Mouse (Mus musculus) testis, postnatal 10 days (tissue): ENCODE results near the gene Rbm19.

ENCODE experiments used
- DNase-seq: peaks from one replicate; pipeline ENCODE4 v3.0.0; 2021; ENCODE audit warnings: low spot score

The Rbm19 gene

DNA sequence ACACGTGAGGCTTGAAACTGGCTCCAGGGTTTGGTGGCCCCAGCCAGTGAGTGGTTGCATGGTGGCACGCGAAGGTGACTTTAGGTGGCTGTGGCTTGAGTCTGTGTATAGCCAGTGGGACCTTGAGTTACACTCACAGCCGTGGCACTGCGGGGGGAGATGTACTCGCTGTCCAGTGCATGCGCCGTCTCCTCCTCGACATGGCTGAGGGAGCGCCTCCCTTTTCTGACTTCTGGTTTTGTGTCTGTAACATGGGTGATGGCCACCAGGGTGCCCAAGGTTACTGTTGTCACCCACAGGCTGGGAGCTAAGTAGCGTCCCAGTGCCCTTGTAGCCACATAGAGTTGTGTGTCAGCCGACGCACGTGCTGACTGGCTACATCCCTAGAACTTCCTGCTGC lies 19.1 kb downstream of the Rbm19 start:
- DNase-seq: no peak

DNA sequence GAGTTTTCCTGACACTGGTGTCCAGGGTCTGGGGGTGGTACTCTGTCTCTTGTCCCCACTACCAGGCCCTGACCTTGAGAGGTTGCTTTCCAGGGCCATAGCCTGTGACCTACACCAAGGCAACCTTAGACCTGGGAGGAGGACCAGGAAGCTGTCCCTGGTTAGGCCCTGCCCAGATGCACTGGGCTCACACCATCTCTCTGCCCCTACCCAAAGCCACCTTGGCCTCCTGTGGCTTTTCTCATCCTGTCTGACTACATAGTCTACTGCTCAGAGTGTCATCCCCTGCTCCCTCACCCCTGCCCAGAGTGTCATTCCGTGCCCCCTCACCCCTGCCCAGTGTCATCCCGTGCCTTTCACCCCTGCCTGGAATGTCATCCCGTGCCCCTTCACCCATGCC lies 19.6 kb downstream of the Rbm19 start:
- no peak for DNase-seq

DNA sequence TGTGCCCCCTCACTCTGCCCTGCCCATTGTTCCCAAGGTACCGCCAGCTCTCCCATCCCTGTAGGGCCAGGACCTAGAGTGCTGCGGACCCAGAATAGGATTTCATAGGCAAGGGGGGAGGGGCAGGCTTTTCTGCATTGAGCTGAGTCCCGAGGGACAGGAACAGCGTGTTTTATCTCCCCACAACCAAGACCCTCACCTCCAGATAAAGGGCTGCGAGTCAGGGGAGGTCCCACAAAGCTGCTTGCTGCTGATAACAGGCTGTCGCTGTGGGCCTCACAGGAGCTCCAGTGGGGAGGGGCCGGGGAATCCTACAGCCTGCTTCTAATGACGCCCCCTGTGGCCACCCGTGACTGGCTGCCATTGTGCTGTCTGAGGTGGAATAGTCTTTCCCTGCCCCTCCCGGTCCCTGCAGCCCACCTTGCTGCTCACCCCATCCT lies 20.0 kb downstream of the Rbm19 start:
- no peak for DNase-seq

DNA sequence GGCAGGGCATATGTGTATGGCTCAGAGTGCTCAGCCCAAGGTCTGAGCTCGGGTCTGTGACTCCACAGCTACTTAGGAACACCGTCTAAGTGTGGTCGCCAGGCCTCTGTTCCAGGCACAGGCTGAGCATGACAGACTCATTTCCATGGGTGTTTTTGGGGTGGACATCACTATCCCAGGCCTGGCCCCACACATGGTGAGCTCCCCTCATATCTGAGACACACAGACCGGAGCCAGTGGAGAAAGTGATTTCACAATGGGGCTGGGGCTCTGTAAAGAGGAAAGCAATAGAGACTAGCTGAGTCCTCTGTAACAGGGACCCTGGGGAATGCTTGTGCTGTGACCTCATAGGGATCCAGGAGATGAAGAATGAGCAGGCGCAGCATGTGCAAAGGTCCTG lies 20.8 kb downstream of the Rbm19 start:
- no peak for DNase-seq

DNA sequence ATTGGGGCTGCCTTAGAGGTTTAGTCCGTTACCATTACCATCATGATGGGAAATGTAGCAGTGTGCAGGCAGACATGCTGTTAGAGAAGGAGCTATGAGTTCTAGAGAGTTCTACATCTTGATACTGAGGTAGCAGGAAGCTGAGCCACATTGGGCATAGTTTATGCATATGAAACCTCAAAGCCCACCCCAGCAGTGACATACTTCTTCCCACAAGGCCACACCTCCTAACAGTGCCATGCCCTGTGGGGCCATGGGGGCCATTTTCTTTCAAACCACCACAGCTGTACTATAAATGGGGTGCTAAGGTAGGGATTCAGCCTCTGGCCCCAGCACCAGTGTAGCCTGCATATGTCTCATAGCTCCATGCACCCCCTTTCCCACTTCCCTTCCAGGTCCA lies 21.6 kb downstream of the Rbm19 start:
- no peak for DNase-seq

DNA sequence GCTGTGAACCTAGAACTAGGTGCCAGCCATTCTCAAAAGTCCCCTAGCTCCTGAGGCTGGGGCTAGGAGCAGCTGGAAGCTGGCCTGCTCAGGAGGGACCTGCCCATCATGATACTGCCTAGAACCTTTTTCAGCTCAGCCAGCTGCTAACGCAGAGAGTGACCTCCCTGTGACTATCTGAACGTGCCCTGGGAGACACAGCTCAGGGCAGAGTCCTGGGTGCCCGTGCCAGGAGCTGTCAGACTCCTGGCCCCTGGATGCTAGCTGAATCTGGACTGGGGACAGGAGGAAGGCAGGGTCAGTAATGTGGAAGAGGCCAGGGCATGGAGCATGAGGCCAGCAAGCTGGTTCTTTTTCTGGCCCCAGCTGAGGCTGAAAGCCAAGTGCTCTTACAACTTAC lies 22.1 kb downstream of the Rbm19 start:
- DNase-seq: no peak

DNA sequence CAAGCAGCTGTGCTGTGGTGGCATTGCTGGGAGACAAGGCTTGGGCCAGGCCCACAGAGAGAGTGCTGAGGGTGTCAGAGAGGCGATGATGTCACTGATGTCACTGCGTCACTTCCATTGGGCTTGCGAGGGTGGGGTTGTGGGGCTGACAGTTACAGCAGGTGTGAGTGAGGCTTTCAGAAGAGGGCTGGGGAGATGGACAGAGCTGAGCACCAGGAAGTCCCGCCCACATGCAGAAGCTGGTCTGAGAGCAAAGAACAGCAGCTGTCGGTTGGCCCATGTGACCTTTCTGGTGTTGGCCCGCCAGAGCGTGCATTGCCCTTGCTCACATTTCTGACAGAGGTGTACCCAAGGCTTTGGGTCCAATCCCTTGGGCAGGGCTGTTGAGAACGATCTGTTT lies 23.0 kb downstream of the Rbm19 start:
- DNase-seq: no peak

DNA sequence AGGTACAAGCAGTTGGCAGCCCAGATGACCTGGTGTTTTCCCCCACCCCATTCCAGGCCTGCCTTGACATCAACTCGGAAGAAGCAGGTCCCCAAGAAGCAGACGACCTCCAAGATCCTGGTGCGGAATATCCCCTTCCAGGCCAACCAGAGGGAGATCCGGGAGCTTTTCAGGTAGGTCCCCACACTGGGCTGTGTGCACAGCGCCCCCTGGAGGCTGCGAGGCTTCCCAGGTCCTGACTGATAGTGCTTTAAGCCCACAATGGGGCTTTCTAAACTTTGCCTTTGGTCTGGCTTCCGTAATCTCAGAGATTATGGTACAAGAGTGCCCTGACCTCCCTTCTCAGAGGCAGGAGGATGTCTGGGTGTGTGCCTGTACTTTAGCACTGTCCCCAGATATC lies 27.7 kb downstream of the Rbm19 start:
- peak; percentile 78 for DNase-seq

DNA sequence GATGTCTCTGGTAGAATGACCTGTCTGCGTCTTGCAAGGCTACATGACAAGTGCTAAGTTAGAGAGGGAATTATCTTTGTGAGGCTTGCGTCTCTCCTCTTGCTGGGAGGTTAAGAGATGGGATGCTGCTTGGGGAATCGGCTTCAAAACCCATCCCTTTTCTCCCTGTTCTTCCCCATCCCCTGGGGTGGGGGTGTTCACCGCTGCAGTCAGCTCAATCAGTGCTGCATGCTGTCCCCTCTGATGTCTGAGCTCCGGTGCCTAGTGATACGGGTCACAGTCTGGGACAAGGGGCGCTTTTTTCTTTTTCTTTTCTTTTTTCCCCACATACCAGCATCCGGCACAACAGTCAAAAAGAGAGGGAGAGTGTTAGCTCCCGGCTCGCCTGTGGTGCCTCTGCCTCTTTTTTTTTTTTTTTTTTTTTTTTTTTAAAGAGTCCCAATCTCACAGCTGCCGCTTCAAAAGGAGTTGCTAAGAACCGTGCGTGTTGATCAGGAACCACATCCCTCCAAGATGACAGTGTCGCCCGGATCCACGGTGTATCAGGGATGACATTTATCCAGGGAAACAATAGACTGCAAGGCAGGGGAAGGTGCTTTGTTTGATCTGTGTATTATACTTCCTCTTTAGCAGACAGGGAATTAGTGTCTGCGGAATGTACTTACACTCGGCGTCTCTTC lies 29.2 kb downstream of the Rbm19 start:
- no peak for DNase-seq

DNA sequence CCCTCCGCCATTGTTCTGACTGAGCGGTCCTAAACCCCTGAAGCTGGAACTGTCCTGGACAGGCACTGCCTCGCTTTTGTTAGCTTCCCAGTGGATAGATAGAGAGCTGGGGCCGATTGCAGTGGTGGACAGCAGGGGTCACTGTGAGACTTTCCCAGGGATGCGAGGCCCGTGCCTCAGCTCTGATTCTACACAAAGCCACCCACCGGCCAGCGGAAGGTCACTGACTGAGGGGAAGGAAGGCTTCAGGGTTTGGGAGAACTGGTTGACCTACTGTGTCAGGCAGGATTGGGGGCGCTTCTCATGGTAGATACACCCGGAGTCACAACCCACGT lies 29.8 kb downstream of the Rbm19 start:
- peak; percentile 78 for DNase-seq

DNA sequence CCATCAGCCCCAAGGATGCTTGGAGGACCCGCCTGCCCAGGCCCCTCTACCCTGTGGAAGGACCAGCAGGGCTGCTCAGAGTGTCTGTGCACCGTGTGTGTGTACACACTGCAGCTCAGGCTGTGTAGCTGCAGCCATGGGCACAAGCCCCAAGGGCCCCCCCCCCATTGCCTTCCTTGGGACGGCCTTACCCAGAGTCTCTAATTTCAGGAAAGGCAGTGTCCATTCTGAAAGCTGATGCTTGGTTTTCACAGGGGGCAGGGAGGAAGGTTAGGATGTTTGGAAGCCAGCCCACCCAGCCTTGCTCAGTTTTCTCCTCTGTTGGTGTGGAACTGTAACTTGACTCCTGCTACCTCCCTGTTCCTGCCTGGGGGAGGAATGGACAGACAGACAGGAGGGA lies 30.6 kb downstream of the Rbm19 start:
- DNase-seq: no peak

DNA sequence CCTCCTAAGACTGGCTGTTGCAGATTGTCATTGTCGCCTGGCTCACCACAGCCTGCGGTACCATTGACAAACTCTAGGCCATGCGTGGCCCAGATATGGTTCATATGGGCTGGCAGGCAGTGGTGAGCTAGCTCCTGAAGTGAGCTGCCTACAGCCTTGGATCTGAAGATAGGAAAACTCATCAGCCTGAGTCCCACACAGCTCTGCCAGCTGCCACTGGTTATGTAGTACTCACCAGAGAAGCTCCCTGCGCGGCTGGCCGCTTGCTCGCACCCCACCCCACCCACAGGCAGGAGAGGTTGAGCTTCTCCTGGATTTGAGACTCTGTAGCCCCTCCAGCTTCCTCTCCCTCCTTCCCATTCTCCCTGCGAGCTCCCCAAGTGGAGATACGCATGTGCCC lies 32.0 kb downstream of the Rbm19 start:
- no peak for DNase-seq

DNA sequence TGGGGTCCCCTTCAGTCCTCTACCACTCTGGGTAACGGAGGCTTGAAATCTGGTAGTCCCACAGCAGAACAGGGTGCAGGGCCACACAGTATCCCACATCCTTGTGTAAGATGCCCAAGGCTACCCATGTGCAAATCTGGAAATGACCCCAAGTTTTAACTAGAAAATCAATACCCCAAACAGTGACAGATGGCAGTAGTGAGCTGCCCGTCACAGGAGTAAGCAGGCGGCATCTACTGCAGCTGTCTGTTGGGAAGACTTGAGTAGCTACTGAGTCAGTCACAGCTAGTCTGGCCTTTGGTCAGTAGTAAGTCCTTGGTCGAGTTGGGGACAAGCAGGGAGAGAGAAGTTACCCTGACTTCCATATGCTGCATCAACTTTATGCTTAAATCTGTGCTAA lies 34.9 kb downstream of the Rbm19 start:
- no peak for DNase-seq

DNA sequence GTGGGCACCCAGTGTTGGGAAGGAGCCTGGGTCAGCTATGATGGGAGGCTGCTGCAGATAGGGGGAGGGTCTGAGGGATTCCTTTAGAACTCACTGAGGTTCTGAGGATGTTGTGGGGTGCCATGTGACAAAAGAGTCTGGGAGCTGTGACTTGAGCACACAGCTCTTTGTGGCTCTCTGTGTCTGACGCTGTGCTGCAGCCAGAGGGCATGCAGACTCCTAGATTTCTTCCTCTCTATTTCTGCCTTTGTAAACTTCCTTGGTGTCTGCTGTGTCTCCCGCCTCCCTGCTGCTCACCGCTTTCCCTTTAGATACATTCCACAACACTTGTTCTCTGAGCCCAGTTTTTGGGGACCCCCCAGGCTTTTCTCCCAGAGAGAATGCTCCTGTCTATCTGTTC lies 36.9 kb downstream of the Rbm19 start:
- no peak for DNase-seq

DNA sequence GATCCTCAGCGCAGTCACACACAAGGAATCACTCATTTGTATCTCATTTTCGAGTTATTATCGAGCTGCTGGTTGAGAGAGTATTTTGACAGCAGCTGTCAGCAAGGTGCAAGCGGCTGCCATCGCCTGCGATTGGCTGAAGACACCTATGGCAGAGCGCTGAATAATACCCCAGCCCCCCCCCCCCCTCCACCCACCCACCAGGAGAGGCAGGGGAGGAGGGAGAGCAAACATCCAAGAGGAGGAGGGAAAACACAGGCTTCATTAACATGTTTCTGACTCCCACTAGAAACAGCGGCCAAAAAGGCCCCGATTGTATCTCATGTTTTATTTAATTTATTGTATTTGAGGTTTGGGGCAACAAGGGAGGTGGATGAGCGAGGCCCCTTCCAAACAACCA lies 39.4 kb downstream of the Rbm19 start:
- no peak for DNase-seq

DNA sequence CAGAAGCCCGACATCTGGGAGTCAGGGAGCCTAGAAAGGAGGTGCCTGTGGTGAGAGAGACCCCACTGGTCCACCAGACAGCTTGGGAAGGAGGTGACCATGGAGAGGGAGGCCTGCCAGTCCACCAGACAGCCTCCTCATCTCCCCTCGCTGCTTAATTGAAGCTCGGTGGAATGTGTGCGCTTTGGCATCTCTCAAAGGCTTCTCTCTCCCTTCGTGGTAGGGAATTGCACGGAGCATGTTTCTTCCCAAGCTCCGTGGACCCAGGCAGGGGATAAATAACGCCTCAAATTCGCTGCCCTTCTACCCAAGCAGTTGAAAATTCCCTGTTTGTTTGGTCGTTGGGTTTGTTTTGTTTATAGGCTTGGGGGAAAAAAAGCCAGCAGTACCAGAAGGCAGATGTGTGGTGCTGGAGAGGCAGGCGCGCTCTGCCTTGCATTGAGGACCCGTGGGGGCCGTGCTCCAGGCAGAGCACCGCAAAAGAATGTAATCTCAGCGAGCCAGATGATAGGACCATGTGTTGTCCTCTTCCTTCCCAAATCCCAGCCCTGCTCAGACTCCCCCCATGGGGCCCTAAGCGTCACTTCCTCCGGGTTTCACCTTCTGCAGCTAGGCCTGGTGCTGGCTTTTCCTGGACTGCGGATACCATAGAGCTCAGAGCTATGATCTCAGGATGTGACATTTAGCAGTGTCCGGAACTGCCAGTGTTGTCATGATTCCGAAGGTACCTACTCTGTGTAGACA lies 40.1 kb downstream of the Rbm19 start:
- DNase-seq: no peak

DNA sequence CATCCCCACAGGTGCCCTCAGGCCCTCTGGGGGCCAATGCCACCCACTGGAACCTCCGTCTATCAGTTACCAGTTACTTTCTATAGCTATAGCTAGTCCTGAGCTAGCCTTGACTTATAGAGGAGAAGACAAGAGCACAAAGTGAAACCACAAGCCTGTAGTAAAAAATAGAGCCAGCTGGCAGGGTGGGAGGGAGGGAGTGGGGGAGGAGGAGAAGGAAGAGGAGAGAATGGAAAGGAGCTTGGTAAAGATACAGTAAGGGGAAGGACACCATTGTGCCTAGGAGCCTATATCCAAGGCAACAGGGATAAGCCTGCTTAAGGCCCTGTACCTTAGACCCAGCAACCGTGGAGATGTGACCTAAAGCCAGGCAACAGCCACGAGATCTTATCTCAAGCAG lies 40.9 kb downstream of the Rbm19 start:
- no peak for DNase-seq

DNA sequence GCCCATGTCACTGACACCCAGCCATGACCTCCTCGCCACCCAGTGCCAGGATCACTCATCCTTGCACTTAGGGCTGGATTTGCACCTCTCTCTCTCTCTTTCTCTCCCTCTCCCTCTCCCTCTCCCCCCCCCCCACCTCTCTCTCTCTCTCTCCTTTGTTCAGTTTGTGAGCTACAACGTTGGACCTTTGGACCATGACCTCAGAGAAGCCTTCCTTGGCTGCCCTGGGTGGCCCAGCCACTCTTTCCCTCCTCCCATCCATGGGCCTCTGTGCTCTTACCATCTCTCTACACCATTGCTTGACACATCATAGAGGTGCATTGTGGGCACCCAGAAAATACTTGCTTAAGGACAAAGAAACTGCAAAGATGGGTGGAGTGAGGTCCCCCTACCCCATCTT lies 42.2 kb downstream of the Rbm19 start:
- DNase-seq: no peak

DNA sequence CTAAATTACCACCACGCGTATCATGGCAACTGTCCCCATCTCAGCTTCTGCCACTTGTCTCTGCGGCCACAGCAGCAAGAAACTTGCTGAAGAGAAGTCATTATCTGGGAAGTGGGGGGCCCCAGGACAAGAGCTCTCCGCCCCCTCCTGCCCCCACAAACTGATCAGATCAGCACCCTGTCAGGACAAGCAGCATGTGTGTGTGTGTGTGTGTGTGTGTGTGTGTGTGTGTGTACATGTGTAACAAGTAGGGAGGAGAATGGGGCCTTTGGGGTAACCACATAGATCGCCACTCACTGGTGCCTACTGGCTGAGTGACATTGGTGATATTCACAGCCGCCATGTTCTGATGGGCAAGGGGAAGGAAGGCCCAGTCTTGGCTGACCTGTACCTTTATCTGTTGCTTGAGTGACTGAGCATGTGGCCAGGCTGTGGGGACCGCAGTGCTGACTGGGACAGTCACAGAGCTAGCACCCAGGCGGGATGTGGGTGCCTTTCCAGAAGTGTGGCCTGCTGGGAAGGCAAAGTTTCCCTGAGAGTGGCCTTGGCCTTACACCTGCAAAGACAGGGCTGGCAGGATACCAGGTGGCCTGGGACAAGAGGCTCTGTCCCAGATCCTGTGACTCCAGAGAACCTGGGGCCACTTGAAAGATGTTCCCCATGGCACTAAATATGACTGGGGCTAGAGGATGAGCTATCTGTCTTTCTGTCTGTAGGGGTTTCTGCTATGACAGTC lies 44.8 kb downstream of the Rbm19 start:
- no peak for DNase-seq

DNA sequence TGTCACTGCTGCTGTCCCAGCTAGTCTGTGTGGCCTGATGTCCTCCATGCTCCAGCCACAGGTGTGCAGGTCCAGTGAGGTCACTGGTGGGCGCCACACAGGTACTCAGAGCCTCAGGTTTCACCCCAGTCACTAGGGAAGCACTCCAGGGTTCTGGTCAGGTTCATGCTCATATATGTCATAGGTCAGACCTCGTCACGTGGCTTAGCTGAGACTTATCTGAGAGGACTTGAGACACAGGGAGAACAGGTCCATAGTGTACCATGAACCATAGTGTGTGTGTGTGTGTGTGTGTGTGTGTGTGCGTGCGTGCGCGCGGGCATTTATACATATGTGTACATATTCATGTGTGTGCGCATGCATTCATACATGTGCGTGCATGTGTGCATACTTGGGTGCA lies 46.4 kb downstream of the Rbm19 start:
- no peak for DNase-seq

DNA sequence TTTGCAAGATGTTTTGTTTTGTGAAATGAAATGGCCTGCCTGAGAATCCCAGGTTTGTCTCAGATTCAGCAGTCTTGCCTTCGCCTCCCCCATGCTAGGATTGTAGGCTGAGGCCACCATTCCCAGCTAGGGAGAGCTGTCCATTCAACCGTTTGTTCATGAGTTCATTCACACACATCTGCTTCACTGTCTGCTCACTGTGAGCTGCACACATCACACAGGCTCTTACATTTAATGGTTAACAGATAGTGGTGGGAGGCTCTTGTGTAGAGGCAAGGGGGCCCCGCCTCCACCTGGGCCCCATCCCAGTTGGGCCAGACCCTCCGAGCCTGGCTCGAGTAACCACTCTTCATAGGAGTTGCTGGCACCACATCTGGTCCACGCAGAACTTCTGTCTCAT lies 47.2 kb downstream of the Rbm19 start:
- DNase-seq: no peak

DNA sequence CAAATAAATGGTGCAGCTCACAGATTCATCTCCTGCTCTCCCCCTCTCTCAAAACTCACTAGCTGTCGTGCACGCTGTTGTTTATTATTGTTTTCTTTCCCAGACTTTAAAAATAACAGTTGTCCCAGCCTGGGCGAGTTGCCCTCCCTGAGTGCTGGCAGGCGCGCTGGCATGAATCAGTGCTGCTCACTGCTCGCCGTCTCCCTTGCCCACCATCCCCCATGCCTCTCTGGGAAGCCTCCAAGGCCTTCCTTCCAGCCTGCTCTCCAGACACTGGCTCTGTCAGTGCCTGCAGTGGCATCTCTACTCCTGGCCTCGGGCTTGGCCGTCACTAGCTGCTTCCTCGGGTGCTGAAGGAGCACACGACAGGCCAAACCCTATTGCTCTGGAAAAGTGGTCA lies 48.2 kb downstream of the Rbm19 start:
- DNase-seq: peak; percentile 58
